Mouse (Mus musculus) MN1 (cell line): Measurements from ENCODE around the gene Csde1.

ENCODE experiments used
- DNase-seq: peaks from one replicate; pipeline ENCODE4 v3.0.0-alpha.2; 2016; ENCODE audit warnings: low spot score

Csde1 gene

GRCm38 (mm10) chr3:103058207-103059157 lies 38.3 kb downstream of the Csde1 start, which contains the start of gene Nras:
Gene Nras (plus strand): TSS chr3:103058285.
- peak; percentile 93 for DNase-seq

GRCm38 (mm10) chr3:103066927-103067326 lies 46.7 kb downstream of the Csde1 start:
- DNase-seq: no peak

GRCm38 (mm10) chr3:103068971-103069370 lies 48.7 kb downstream of the Csde1 start:
- no peak for DNase-seq

- no peak for DNase-seq
These were observed 53.5 kb downstream of the Csde1 start, which contains the start of gene Ampd1 for GRCm38 (mm10) chr3:103073771-103074170. Gene Ampd1 (plus strand): TSS chr3:103074014.

GRCm38 (mm10) chr3:103075871-103076270 lies 55.6 kb downstream of the Csde1 start:
- no peak for DNase-seq

GRCm38 (mm10) chr3:103076476-103076875 lies 56.2 kb downstream of the Csde1 start:
- no peak for DNase-seq

- no peak for DNase-seq
These were observed 59.1 kb downstream of the Csde1 start for GRCm38 (mm10) chr3:103079301-103079700.

GRCm38 (mm10) chr3:103081051-103081450 lies 60.8 kb downstream of the Csde1 start:
- DNase-seq: no peak

- DNase-seq: no peak
These were observed 61.7 kb downstream of the Csde1 start for GRCm38 (mm10) chr3:103081861-103082453.

- DNase-seq: no peak
These were observed 62.5 kb downstream of the Csde1 start for GRCm38 (mm10) chr3:103082761-103083160.

- no peak for DNase-seq
These were observed 65.8 kb downstream of the Csde1 start for GRCm38 (mm10) chr3:103085986-103086385.

GRCm38 (mm10) chr3:103091753-103092152 lies 71.5 kb downstream of the Csde1 start:
- no peak for DNase-seq

- no peak for DNase-seq
These were observed 78.4 kb downstream of the Csde1 start for GRCm38 (mm10) chr3:103098662-103099061.

- DNase-seq: no peak
These were observed 79.4 kb downstream of the Csde1 start for GRCm38 (mm10) chr3:103099667-103100066.

- DNase-seq: peak; percentile 14
These were observed 80.5 kb downstream of the Csde1 start for GRCm38 (mm10) chr3:103100735-103101134.

GRCm38 (mm10) chr3:103101194-103101593 lies 81.0 kb downstream of the Csde1 start:
- no peak for DNase-seq

GRCm38 (mm10) chr3:103101909-103102308 lies 81.7 kb downstream of the Csde1 start:
- no peak for DNase-seq

- peak; percentile 82 for DNase-seq
These were observed 82.5 kb downstream of the Csde1 start, which contains the start of gene Dennd2c for GRCm38 (mm10) chr3:103102454-103103390. Gene Dennd2c (plus strand): TSS chr3:103102604.
